Mouse (Mus musculus): ENCODE measurements around the gene Aoc2. TPM values are rescaled to one million over a fixed set of nuclear protein-coding genes. Genes with fewer than 3 reads are reported as not detected.
"Not testable (repeated sequence)": the region's sequence is repeated elsewhere in the genome, so short reads cannot be mapped to it uniquely, and the experiment has no call there.

Aoc2 gene
- total RNA-seq, 2 experiments from 2014 or later: 2.5 to 3.1 TPM

DNA sequence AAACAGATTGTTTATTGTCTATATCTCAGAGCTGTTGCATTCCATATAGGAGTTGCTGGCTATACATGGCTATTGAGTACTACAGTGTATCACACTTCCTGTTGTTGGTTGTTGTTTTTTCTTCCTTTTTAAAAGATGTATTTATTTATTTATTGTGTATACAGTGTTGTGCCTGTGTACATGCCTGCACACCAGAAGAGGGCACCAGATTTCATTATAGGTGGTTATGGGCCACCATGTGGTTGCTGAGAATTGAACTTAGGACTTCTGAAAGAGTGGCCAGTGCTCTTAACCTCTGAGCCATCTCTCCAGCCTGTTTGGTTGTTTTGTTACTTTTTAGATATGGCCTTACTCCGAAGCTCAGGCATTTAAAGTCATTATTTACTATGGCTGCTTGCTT is 10.3 kb upstream of the Aoc2 start:
- DNase-seq: no peak
- intact Hi-C loops (cut with DNase I): no loop called here

DNA sequence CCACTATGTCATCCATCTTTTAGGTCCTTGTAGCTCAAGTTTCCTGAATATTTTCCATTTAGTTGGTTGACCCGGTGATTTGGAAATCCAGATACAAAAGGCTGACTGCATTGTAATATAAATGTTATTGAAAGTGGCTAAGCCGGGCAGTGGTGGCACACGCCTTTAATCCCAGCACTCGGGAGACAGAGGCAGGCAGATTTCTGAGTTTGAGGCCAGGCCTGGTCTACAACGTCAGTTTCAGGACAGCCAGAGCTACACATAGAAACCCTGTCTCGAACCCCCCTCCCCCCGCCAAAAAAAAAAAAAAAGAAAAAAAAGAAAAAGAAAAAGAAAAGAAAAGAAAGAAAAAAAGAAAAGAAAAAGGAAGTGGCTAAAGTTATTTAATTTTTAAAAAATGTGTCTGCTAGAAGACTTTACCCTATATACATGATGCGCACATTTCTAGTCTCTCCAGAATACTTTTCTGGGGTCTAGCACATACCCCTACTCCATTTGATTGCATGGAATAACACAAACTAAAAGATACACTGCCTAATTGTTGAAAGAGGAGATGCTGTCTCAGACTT is 9.7 kb upstream of the Aoc2 start:
- no peak for DNase-seq
- intact Hi-C loops (cut with DNase I): no loop called here

DNA sequence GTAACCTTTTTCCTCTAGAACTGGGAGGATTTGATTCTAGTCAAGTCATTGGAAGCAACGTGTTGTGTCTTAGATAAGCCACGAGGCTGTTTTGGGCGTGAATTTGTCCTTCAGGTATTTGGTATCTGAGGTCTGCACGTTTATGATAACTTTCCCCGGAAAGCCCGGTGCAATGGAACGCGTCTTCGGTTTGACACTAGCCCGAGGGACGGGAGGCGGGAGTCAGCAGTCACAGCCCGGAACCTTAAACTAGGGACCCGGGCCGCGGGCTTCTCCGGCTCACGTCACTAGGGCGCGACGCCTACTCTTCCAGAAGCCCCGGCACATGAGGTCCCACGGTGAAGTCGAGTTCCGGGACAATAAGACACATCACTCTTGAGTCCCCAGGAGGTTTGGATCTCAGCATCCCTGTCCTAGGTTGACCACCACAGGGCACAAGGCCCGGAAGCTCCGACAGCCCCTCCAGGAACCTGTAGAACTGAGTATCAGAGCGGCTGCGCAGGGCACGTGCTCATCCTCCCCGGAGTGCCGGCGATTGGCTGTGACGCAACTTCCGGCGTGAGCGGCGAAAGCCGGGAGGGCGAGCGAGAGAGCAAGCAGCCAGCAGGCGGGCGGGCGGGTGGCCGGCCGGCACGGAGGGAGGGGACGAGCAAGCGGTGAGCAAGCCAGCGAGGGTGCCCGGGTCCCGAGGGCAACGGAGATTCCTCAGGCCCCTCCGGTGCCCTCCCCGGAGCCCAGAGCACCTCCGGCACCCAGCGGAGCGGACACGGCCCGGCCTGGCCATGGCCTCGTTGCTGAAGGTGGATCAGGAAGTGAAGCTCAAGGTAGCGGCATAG is 9.0 kb upstream of the Aoc2 start, which contains the start of gene Psme3:
TSS of gene Psme3 (plus strand) at position 549 of the 836 bp plus-strand sequence.
- intact Hi-C loops (cut with DNase I): no loop called here

DNA sequence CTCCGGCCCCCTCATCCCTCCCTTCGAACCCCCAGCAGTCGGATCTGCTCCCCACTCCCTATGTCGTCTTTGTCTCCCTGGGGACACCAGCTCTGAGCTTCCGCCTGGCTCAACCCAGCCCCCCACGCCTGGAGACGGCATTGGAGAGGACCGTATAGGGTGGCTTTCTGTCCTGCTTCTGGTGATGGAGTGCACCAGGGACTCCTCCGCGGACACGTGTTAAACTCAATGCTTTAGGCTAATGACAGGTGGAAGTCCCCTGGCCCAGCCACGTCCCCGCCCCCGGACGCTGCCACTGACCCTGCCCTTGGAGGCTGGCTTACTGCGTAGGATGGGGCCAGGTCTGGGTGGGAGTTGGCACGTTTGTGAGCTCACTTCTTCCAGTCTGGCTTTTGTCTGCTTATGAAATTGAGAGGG is 8.4 kb upstream of the Aoc2 start:
- no peak for DNase-seq
- intact Hi-C loops (cut with DNase I): no loop called here

More for the DNA sequence above, 9.0 kb upstream of the Aoc2 start, which contains the start of gene Psme3:
- peak; percentile 95 to 96 for DNase-seq

DNA sequence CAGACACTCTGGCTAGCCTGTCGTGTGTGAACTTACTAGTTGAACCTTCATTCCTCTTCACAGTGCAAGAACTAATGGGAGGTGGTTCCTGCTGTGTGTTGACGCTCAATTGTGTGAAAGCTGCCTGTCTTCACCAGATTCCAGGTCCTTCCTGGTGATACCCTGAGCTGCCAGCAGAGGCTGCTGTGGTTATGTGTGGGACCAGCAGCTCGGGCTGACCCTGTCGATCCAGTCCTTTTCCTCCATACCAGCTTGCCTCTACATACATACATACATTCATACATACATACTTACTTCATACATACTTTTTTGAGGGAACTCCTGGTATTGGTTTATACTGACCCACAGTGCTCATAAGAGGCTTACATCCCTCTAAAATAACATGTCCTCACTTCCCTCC is 1.3 kb upstream of the Aoc2 start:
- peak; percentile 84 to 88 for DNase-seq
- intact Hi-C loops (cut with DNase I): loop anchor here (1.0 kb wide), 1 partner anchor 72 kb away; no protein-coding TSS in a partner anchor

DNA sequence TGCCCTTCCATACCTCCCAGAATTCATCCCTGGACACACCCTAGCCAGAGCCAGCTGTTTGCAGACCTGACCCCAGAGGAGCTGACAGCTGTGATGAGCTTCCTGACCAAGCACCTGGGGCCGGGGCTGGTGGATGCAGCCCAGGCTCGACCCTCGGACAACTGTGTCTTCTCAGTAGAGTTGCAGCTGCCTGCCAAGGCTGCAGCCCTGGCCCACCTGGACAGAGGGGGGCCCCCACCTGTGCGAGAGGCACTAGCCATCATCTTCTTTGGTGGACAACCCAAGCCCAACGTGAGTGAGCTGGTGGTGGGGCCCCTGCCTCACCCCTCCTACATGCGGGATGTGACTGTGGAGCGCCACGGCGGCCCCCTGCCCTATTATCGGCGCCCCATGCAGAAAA is 338 bp downstream of the Aoc2 start:
- intact Hi-C loops (cut with DNase I); DNase-seq: not testable (repeated sequence)

DNA sequence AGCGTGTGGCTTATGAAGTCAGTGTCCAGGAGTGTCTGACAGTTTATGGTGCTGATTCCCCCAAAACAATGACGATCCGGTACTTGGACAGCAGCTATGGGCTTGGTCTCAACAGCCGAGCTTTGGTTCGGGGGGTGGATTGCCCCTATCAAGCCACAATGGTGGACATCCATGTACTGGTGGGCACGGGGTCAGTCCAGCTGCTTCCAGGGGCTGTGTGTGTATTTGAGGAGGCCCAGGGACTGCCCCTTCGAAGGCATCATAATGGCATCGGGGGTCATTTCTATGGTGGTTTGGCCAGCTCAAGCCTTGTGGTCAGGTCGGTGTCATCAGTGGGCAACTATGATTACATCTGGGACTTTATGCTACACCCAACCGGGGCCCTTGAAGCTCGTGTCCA is 1.3 kb downstream of the Aoc2 start:
- no peak for DNase-seq
- intact Hi-C loops (cut with DNase I): no loop called here

DNA sequence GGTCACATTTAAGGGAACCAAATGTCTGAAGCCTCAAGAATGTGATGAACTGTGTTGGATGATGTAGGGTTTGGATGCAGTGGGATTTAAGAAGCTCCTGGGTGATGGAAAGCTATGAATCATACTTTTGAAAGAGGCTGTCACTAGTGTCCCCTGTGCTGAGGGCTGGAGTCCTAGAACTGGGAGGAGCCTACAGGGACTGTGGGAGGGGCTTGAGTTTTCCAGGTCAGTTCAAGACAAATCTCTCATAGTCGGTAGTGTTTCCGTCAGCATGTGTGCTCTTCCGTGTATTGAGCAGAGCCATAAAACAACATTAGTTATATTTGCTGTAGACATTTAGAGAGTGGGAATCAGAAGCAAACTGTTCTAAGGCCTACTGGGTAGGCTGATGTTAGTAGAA is 2.4 kb downstream of the Aoc2 start:
- intact Hi-C loops (cut with DNase I): no loop called here
- DNase-seq: no peak

DNA sequence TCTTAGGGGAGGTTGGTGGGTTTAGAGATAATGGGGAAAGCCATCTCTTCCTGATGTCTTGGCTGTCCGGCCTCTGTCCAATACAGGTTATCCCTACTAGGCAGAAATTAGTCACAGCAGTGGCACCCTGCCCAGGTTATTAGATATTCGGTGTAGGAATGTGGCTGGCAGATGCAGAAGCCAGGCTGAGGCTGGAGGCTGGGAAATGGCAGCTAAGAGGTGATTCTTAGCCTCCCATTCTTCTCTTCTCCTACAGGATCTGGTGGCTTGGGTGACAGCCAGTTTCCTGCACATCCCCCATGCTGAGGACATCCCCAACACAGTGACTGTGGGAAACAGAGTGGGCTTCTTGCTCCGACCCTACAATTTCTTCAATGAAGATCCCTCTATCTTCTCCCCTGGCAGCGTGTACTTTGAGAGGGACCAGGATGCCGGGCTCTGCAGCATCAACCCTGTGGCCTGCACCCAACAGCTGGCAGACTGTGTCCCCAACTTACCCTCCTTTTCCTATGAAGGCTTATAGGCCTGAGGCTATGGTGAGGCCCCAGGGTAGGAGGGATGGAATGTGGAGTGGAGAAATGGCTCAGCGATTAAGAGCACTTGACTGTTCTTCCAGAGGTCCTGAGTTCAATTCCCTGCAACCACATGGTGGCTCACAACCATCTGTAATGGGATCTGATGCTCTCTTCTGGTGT is 4.2 kb downstream of the Aoc2 start:
- intact Hi-C loops (cut with DNase I): no loop called here
- DNase-seq: peak; percentile 80 to 83

DNA sequence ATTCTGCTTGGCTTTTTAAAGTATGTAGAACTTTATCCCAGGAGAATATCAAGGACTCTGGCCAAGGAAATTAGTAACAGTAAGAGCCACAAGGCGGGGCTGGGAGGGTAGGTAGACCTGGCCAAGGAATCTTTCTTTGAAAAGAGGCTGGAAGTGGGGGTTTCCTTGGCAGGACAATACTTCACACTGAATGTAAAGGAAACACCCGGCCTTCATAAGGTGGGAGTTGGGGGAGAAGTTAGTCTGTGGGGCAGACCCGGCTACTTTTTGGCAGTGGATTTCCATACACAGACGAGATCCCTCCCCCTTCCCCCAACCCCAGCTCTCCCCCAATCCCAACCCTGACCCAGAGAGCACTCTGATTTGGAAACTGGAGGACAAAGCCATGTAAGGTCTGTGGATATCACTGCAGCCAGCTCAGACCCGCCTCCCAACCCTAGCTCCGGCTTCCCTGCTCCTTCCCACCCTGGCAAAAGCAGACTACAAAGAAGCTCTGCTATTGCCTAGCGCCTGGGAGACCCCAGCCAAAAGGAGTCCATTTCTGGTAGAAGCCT is 5.6 kb downstream of the Aoc2 start, which contains the start of gene Aoc3:
TSS of gene Aoc3 (plus strand) at position 235 of the 554 bp plus-strand sequence.
- intact Hi-C loops (cut with DNase I): no loop called here
- peak; percentile 62 to 68 for DNase-seq

DNA sequence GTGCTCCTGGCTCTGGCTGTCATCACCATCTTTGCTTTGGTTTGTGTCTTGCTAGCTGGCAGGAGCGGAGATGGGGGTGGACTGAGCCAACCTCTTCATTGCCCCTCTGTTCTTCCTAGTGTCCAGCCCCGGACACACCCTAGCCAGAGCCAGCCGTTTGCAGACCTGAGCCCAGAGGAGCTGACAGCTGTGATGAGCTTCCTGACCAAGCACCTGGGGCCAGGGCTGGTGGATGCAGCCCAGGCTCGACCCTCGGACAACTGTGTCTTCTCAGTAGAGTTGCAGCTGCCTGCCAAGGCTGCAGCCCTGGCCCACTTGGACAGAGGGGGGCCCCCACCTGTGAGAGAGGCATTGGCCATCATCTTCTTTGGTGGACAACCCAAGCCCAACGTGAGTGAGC is 6.1 kb downstream of the Aoc2 start:
- DNase-seq; intact Hi-C loops (cut with DNase I): not testable (repeated sequence)

DNA sequence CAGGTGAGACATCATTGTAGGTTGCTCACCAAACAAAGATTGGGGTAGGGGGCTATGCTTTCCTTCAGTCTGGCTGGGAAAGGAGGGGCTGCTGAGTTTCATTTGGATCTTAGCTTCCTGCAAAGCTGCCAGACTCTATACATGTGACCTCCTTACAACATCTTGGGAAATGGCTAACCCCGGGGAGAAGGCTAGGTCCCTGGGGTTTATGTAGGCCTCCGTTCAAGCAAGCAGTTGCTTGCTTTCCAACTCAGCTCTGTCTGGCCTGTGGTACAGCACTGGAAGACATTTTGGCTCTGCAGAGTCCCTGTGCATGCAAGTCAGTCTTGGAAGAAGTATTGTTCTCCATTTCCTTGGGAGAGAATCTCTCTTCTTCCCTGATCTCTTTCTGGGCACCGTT is 7.7 kb downstream of the Aoc2 start:
- intact Hi-C loops (cut with DNase I): loop anchor here (2.0 kb wide), 1 partner anchor 28 kb away; no protein-coding TSS in a partner anchor
- peak; percentile 38 to 49 for DNase-seq

DNA sequence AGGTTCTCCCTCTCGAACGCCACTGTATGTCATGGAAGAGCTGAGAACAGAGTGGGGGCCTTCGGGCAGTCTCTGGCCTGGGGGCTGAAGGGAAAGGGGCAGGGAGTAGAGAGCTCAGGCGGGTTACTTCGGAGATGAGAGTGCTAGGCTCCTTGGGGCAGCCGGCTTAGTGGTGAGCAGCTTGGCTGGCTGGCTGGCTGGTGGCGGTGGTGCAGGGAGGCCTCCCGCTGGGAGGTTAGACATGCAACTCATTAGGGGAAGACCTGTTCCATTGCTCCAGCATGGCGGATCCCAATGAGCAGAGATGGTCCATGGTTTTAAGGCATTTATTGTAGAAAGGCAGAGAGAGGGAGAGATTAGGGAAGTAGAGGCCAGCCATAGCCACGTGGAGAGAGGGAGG is 9.2 kb downstream of the Aoc2 start:
- no peak for DNase-seq
- intact Hi-C loops (cut with DNase I): no loop called here

DNA sequence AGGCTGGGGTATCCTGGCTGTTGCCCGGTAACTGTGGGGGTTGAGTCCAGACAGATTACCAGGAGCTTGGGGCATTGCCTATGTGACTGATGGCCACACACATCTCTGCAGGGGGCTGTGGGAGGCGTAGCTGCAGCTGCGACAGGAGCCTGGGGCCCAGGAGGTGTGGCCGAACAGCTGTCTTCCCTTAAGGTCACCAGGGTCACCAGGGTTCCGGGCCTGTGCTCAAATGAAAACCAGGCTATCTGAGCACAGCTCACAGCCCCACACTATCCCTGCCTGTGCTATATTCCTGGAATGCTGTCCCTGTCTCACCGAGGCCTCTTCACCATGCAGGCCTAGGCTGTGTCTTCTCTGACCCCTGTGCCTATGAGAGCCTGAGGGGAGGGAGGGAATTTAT is 9.7 kb downstream of the Aoc2 start:
- intact Hi-C loops (cut with DNase I): no loop called here

DNA sequence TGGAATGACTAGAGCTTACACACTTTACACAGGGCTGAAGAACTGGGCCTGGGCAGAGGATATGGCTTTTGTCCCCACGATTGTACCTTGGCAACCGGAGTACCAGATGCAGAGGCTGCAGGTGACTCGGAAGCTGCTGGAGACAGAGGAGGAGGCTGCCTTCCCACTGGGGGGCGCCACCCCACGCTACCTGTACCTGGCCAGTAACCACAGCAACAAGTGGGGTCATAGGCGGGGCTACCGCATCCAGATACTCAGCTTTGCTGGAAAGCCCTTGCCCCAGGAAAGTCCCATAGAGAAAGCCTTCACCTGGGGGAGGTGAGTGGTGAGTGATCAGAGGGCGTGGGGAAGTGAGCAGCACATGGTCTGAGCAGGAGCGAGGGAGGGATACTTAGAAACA is 10.8 kb downstream of the Aoc2 start:
- no peak for DNase-seq
- intact Hi-C loops (cut with DNase I): no loop called here

More for the DNA sequence above, 9.7 kb downstream of the Aoc2 start:
- no peak for DNase-seq

DNA sequence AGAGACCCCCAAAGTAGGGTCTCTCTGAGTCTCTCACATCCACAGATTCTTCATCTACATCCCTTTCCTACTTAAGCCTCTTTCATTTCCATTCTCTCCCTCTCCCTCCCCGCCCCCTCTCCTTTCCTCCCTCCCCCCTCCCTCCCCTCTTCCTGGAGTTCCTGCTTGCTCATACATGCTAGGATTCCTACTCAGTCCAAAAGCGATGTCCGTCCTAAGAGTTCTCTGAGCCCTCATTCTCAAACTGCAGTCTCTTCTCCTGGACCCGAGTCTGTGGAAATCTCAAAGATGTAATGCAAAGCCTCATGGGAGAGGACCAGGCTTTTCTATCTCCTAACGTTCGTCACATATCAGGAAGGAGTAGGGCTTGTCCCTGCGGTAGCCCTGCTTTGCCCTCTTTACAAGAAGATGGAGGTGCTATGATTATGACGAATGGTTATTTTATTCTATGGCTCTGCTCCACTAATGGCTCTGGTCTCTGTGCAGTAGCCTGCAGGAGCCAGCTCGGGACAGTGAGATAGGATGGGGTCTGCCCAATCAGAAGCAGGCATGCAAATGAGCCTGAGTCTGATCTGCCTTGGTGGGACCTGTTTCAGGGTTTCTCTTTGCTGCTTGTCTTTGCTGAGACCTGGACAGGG is 13.4 kb downstream of the Aoc2 start:
- intact Hi-C loops (cut with DNase I): no loop called here
- DNase-seq: no peak

DNA sequence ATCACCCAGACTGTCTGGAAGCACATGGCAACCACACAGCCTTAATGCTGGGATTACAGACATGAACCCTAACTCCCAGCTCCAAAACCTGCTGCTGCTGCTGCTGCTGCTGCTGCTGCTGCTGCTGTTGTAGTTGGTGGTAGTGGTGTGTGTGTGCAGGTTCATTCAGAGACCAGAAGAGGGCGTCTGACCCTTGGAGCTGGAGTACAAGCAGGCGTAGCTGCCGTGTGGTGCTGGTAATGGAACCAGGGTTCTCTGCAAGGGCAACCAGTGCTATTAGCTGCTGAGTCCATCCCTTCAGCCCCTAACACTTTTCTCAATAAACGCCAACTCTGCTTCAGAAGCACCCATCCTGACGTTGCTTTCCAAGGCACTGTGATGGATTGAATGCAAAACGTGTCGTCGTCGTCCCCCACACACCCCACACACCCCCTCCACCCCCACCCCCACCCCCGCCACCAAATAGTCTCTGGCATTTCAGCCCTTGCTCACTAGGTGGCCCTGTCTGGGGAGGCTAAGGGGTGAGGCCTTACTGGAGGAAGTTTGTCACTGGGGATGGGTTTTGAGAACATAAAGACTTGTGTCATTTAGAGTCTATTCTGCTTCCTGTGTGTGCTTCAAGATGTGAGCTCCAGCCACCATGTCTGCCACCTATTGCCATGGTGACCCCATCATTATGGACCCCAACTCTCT is 22.4 kb downstream of the Aoc2 start:
- intact Hi-C loops (cut with DNase I): no loop called here
- no peak for DNase-seq

DNA sequence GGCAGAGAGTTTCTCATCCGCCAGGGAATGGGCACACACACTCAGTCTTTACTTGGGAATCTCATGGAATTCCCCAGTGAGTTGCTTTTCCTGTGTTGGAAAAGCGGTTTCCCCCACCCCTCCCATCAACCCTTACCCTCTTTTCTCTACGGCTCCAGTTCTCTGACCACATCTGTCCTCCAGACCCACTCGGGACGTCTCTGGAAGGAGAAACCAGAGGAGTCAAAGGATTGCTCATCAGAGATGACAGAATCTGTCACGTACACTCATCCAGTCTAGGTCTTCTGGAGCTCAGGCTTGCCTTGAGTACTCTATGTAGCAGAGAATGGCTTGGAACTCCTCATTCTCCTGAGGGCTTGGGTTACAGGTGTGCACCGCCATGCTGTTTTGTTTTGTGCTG is 23.9 kb downstream of the Aoc2 start:
- no peak for DNase-seq
- intact Hi-C loops (cut with DNase I): no loop called here

DNA sequence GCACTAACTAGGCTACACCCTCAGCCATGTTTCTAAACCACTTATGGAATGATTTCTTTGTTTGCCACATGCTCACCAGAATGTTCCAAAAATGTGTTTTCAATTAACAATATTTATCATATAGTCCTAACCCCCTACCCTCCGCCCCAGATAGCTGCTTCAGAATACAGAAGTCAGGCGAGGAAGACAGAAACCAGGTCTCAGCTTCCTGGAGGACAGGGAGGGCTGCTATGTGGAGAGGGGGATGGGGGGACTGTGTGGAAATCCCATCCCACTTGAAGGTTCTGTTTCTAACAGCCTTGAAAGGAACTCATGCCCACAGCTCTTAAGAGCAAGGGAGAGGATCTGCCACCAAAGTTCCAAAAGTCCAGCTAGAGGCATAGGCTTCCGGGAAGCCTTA is 24.4 kb downstream of the Aoc2 start:
- intact Hi-C loops (cut with DNase I): no loop called here
- DNase-seq: no peak

DNA sequence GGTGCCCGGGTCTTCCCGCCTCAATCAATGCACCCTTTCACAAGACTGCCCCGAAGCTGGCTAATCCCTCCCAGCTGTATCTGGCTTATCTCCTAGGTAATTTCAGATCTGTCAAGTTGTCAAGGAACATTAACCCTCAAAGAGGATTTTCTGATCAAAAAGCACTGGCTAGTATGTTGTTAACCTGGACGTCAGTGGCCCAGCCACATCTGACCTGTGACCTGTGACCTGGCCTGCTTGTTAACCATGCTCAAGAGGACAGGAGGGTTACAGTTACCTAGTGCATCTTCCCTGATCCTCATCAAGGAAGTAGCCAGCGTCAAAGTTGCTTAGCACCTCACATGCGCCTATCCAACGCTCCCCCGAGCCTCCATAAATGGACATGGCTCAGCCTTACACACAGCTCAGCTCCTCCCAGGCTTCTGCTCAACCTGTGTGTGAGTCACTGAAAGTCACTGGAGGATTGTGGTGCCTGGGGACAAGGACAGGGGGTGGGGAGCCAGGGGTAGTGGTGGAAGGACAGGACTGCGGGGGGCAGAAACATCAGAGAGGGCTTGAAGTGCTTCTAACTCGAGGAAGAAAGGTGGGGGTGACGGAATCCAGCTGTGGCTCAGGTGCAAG is 26.3 kb downstream of the Aoc2 start:
- no peak for DNase-seq
- intact Hi-C loops (cut with DNase I): no loop called here
